Mouse (Mus musculus): ENCODE data around the gene Ugdh. TPM values are rescaled to one million over a fixed set of nuclear protein-coding genes. Genes with fewer than 3 reads are reported as not detected.

Ugdh gene
- polyA plus RNA-seq, 1 experiment from 2014 or later = 46.0 TPM

DNA sequence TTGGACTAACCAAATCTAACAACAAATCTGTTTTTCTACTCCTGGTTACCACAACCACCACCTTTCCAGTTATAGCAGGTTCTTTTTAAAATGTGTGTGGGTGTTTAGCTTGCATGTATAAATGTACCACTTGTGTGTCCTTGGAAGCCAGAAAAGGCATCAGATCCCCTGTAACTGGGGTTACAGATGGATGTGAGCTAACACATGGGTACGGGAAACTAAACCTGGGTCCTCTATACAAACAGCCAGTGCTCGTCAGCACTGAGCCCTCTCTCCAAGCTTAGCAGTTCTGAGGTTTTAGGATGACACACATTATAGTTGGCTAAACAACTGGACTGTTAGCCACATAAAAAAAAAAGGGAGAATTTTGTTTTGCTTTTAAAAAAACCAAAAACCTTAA is 50.0 kb downstream of the Ugdh start:
- no peaks in the 10 kb centered on the region for H3K9me3 ChIP-seq (replicated peaks; ENCODE audit: control insufficient read depth, low read length, poor library complexity, severe bottlenecking)
- no peaks in the 10 kb centered on the region for H3K27me3 ChIP-seq (ENCODE audit: control insufficient read depth, insufficient read depth, low read depth, low read length)
- no peak overlapping the region for H3K27ac ChIP-seq (ENCODE audit: low read length)
- no peak overlapping the region for H3K9ac ChIP-seq (ENCODE audit: low read depth, low read length)
- H3K4me1 ChIP-seq (ENCODE audit: control insufficient read depth, insufficient read depth, low read length) = peaks cover 14% of the 10 kb centered on the region
- ATAC-seq = no peak
- WGBS = 77% methylated on average over 2 of the region's 2 CpGs
- no peak overlapping the region for H3K4me2 ChIP-seq (ENCODE audit: low read length)
- H3K36me3 ChIP-seq (ENCODE audit: control insufficient read depth, insufficient read depth, low read length) = peaks cover 18% of the 10 kb centered on the region
- H3K4me3 ChIP-seq (ENCODE audit: low read depth, low read length) = no peak overlapping the region

DNA sequence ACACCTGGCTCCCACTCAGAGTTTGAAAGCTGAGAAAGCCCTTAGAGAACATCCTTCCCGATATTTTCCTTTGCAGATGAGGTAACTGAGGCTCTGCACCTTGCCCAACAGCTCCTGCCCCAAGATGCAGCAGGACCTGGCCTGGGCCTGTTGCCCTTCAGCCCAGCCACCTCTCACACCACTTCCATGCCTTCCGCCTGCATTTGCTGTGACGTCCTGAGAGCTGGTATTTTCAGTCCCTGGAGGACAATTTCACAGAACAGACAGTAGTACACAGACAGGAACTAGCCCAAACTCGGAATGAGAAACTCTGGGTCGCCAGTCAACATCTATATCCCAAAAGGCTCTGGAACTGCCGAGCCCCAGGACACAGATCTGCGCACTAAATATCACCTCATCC is 61.0 kb downstream of the Ugdh start:
- no peak for ATAC-seq
- H3K4me1 ChIP-seq (ENCODE audit: control insufficient read depth, insufficient read depth, low read length) = no peaks in the 10 kb centered on the region
- H3K27ac ChIP-seq (ENCODE audit: low read length) = no peak overlapping the region
- no peaks in the 10 kb centered on the region for H3K9me3 ChIP-seq (replicated peaks; ENCODE audit: control insufficient read depth, low read length, poor library complexity, severe bottlenecking)
- H3K4me3 ChIP-seq (ENCODE audit: low read depth, low read length) = no peak overlapping the region
- H3K9ac ChIP-seq (ENCODE audit: low read depth, low read length) = no peak overlapping the region
- WGBS = 83% methylated on average over 7 of the region's 7 CpGs
- H3K27me3 ChIP-seq (ENCODE audit: control insufficient read depth, insufficient read depth, low read depth, low read length) = no peaks in the 10 kb centered on the region
- H3K36me3 ChIP-seq (ENCODE audit: control insufficient read depth, insufficient read depth, low read length) = no peaks in the 10 kb centered on the region
- no peak overlapping the region for H3K4me2 ChIP-seq (ENCODE audit: low read length)

DNA sequence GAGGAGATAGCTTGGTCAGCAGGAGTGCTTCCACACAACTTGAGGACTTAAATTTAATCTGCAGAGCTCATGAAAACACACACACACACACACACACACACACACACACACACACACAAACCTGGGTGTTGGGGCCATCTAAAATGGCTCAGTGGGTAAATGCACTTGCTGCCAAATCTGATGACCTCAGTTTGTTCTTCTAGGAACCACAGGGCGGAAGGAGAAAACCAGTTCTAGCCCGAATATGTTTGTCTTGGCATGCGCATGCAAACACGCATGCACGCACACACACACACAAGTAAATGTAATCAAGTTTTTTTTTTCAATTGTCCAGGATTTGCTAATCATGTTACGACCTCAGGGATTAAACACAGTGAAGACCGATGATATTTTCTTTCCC is 64.2 kb downstream of the Ugdh start:
- H3K9ac ChIP-seq (ENCODE audit: low read depth, low read length) = no peak overlapping the region
- 94% methylated on average over 7 of the region's 7 CpGs for WGBS
- no peak overlapping the region for H3K27ac ChIP-seq (ENCODE audit: low read length)
- no peak overlapping the region for H3K4me2 ChIP-seq (ENCODE audit: low read length)
- H3K27me3 ChIP-seq (ENCODE audit: control insufficient read depth, insufficient read depth, low read depth, low read length) = no peaks in the 10 kb centered on the region
- no peaks in the 10 kb centered on the region for H3K9me3 ChIP-seq (replicated peaks; ENCODE audit: control insufficient read depth, low read length, poor library complexity, severe bottlenecking)
- H3K4me1 ChIP-seq (ENCODE audit: control insufficient read depth, insufficient read depth, low read length) = no peaks in the 10 kb centered on the region
- no peak for ATAC-seq
- no peak overlapping the region for H3K4me3 ChIP-seq (ENCODE audit: low read depth, low read length)
- no peaks in the 10 kb centered on the region for H3K36me3 ChIP-seq (ENCODE audit: control insufficient read depth, insufficient read depth, low read length)

DNA sequence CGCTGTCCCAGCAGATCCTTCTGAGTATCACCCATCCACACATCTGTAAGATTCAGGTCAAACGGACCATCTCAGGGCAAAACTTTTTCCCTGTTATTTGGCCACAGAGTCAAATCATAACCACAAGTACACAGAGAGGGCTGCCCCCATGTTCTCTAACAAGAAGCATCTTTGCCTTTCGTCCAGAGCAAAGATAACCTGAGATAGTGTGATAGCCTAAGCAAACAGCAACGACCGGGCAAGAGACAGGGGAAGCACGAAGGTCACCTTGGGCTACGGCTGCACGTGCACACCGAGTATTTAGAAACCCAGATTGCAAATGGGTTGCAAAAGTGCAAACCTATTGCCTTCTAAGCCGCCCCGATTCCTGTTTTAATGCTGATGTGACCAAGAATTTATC is 67.9 kb downstream of the Ugdh start:
- Histone ChIP-seq H3K27me3 (ENCODE audit: control insufficient read depth, insufficient read depth, low read depth, low read length) (no peaks in the 10 kb centered on the region), H3K27ac (ENCODE audit: low read length) (no peak overlapping the region), H3K9ac (ENCODE audit: low read depth, low read length) (no peak overlapping the region), H3K4me1 (ENCODE audit: control insufficient read depth, insufficient read depth, low read length) (no peaks in the 10 kb centered on the region), H3K36me3 (ENCODE audit: control insufficient read depth, insufficient read depth, low read length) (no peaks in the 10 kb centered on the region), H3K4me2 (ENCODE audit: low read length) (no peak overlapping the region), H3K9me3 (replicated peaks; ENCODE audit: control insufficient read depth, low read length, poor library complexity, severe bottlenecking) (no peaks in the 10 kb centered on the region), H3K4me3 (ENCODE audit: low read depth, low read length) (no peak overlapping the region)
- 91% methylated on average over 11 of the region's 11 CpGs for WGBS
- ATAC-seq = no peak

Other genes with a start within 250 kb of the Ugdh start
- 12.6 and 15.2 TPM in 2 replicates for gene Wdr19, start 236.3 kb downstream of the Ugdh start, polyA plus RNA-seq (2015; fragmentation: Nextera tagmentation; extraction: Ambion mirVana)
- gene Rfc1, start 100.3 kb downstream of the Ugdh start, polyA plus RNA-seq (2015; fragmentation: Nextera tagmentation; extraction: Ambion mirVana) = 26.5 and 29.2 TPM in 2 replicates
- gene Klb, start 87.6 kb downstream of the Ugdh start, polyA plus RNA-seq (2015; fragmentation: Nextera tagmentation; extraction: Ambion mirVana) = 0.09 and 0.15 TPM in 2 replicates
- gene Rpl9, start 44.5 kb downstream of the Ugdh start, polyA plus RNA-seq (2015; fragmentation: Nextera tagmentation; extraction: Ambion mirVana) = 509 and 528 TPM in 2 replicates
- gene Lias, start 44.5 kb downstream of the Ugdh start, polyA plus RNA-seq (2015; fragmentation: Nextera tagmentation; extraction: Ambion mirVana) = 65.1 and 65.9 TPM in 2 replicates
- gene Gm43552, start 56.9 kb upstream of the Ugdh start, polyA plus RNA-seq (2015; fragmentation: Nextera tagmentation; extraction: Ambion mirVana) = not detected in 2 replicates
- 213 and 227 TPM in 2 replicates for gene Smim14, start 101.2 kb upstream of the Ugdh start, polyA plus RNA-seq (2015; fragmentation: Nextera tagmentation; extraction: Ambion mirVana)
- gene Ube2k, start 101.3 kb upstream of the Ugdh start, polyA plus RNA-seq (2015; fragmentation: Nextera tagmentation; extraction: Ambion mirVana) = 186 and 206 TPM in 2 replicates